Mouse (Mus musculus): ENCODE results near the gene Cyp26b1.

GRCm38 (mm10) chr6:84524901-84525601 is 68.7 kb downstream of the Cyp26b1 start:
- TF ChIP-seq POLR2A (IDR thresholded peaks at IDR 0.05; ENCODE audit: borderline replicate concordance, extremely low read depth, low read depth, low read length), result no peak
- no peak for TF ChIP-seq CTCF (IDR thresholded peaks at IDR 0.05; ENCODE audit: insufficient read depth, low read length)

All from lung, adult 2 months (tissue).